13 mouse cellular contexts compared by ENCODE assay signal in the genomic region with DNA sequence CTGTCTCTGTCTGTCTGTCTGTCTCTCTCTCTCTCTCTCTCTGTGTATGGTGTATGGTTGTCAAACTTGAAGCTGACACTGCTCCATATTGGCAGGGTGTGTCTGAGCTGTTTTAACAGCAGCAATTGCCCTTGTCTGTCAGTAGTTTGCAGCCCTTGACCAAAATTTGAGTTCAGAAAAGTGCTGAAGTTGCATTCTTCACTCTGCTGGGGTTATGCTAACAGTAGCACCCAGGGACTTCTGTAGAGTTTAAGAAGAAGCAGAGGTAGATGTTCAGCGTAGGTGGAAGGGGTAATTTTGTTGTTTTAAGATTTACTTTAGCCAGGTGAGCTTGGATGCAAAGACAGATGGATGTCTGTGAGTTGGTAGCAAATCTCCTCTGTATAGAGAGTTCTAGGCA.
"Had no signal": no experiment of that assay in that cellular context is flagged by ENCODE, and none has a peak within 500 bp of the region (broad histone marks: within the 10 kb centered on the region; RNA-seq: fewer than 3 reads in every experiment).

No protein-coding gene starts in this region.

- H3K9me3 ChIP-seq: limb, embryonic 12.5 days; limb, embryonic 15.5 days; lung, embryonic 15.5 days; midbrain, embryonic 10.5 days had no signal

- DNase-seq: kidney, adult 2 months; kidney, postnatal 36 days; liver, postnatal 0 days; lung, postnatal 10 days; midbrain, embryonic 14.5 days; thymus, adult 18-20 months had no signal

- H3K36me3 ChIP-seq: limb, embryonic 12.5 days; limb, embryonic 15.5 days; lung, embryonic 15.5 days had no signal

- H3K27me3 ChIP-seq: limb, embryonic 12.5 days; limb, embryonic 15.5 days; lung, embryonic 15.5 days had no signal

- H3K27ac ChIP-seq: kidney, postnatal 0 days; limb, embryonic 12.5 days; limb, embryonic 15.5 days; liver, embryonic 14.5 days; lung, embryonic 15.5 days; midbrain, embryonic 10.5 days had no signal

- H3K4me2 ChIP-seq: limb, embryonic 12.5 days; limb, embryonic 15.5 days; liver, embryonic 11.5 days; lung, embryonic 15.5 days had no signal

- H3K4me3 ChIP-seq: limb, embryonic 12.5 days; limb, embryonic 15.5 days; lung, embryonic 15.5 days; midbrain, embryonic 10.5 days had no signal

- H3K9ac ChIP-seq: limb, embryonic 12.5 days; limb, embryonic 15.5 days; liver, embryonic 14.5 days; liver, postnatal 0 days; lung, embryonic 15.5 days had no signal
